Mouse (Mus musculus) lung, postnatal 14 days (tissue): ENCODE data around the gene Tspan18.
A peak's percentile ranks its signal among the peaks of the same experiment; 100 is the strongest.

Experiments used
- DNase-seq: peaks from one replicate; pipeline ENCODE4 v3.0.0; 2021

Gene Tspan18

DNA sequence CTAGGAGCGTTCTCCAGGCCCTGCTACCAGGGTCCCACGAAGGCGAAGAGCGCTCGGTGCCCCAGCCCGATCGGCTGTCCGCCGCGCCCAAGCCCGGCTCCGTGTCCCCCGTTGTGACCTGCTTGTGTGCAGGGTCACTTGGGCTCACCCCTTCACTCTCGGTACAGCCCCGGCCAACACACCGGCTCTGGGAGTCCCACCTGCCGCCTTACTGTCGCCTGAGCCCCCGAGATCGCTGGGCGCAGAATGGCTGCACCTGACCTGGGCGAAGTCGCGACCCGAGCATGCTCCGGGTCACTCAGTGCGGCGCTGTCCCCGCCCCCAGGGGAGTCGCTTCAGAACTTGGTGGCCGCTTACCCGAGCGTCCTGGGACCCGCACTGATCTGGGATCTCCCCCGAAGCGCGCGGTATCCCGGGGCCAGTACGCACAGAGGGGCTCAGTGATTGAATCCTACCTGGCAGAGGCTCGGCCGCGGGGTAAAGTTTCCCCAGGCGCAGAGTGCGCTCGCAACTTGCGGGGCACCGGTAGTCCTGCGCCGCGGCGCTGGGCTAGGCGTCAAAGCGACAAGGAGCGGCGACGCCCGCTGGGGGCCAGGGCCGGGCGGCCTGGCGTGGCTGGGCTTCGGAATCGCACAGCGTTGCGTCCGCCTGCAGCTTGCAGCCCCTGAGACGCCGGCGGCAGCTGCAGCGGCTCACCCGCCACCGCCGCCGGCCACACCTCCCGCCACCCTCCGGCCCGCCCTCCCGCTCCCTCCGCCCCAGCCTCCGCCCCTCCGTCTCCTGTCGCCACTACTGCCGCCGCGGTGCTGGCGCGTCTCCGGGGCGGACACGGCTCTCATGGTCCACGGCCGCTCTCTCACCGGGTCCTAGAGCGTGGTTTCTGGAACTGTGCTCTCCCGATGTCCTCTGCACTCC is at the start of gene Tspan18:
Gene Tspan18, minus strand, starts transcription at position 689 of the 915 bp plus-strand sequence.
- peak; percentile 82 for DNase-seq

DNA sequence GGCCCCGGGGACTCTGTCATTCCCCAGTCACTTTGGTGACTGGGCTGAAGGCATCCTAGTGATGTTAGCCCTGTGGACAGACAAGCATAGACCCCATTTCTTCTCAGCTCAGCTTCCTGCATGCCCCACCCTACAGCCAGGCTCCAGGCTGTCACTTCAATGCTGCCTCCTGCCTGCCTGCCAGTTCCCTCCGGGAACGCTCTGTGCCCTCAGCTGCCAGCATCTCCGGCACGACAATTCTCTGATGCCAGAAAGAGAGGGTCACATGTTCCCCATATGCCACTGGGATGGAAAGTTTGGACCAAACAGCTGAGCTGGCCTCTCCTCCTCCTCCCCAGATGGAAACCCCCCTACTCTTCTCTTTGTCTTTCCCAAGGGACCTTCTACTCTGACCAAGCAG is 49.5 kb upstream of the Tspan18 start:
- peak; percentile 9 for DNase-seq

DNA sequence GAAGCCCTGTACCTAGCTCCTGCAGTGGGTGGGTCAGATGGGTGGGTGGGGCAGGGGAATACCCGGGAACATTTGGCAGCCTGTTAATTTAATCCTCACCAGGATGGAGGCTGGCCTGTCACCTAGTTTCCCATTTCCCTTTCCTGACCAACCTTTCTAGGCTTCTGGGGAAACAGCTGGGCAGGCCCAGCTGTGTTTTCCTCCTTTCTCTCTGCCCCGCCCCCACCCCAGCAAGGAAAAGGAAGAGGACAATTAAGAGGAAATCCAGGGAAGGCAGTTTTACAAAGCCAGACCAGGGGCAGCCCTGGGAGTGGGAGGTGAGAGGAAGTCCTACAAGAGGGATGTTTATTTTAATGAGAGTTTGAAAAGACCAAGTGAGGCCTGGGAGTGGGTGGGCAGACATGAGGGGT is 46.4 kb upstream of the Tspan18 start:
- no peak for DNase-seq

DNA sequence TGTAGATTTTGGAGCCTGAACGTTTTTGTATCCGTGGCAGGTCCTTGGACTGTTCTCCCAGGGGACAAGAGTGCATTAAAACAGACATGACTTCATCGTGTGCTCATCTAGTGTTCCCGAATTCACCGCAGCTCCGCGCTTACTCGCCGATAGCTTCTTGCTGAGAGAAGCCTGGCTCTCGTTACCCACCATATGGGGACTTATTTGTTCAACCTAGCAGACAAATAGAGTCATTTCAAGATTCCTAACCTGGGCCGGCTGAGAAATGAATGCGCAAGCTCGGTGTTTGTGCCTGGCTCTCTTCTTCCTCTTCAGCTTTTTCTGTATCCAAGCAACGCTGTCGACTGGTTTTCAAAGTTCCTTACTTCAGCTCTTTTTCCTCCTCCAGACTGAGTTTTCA is 43.5 kb upstream of the Tspan18 start:
- DNase-seq: no peak

DNA sequence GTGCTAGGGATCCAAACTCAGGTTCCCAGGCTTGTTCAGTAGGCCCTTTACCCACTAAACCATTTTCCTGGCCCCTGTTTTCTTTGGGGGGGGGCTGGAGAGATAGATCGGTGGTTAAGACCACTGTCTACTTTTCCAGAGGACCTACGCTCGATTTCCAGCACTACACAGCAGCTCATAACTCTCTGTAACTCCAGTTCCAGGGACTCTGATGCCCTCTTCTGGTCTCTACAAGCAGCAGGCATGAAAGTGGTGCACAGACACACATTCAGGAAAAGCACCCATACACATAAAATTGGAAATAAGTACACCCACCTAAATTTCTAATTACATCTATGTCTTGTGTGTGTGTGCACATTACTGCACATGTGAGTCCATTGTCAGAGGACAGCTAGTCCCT is 42.9 kb upstream of the Tspan18 start:
- no peak for DNase-seq

DNA sequence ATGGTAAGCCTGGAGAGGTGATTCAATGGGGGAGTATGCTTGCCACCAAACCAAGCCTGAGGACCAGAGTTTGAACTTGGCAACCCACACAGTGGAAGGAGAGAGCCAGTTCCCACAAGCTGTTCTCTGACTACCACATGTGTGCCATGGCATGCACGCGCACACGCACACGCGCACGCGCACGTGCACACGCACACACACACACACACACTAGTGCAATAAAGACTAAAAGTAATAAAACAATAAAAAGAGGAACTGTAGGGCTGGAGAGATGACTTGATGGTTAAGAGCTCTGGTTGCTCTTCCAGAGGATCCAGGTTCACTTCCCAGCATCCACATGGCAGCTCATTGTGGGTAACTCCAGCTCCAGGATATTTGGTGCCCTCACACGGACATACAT is 38.6 kb upstream of the Tspan18 start:
- DNase-seq: no peak

DNA sequence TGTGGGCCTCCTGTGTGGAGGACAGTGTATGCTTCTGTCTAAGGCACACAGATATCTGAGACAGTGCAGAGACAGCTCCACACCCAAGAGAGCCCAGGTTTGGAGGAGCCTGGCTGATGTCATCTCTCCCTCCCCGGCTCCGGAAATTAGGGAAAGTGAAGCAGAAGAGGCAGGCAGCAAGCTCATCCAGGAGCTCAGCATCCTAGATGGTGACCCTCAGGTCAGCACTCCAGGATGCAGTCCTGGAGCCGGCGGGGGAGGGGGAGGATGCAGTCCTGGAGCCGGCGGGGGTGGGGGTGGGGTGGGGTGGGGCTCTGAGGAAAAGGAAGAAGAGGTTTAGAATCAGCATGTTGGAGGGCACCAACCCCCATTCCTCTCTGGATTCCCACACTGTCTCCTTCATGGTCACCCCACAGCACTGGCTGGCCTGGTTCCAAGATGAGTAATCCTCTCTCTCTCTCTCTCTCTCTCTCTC is 37.8 kb upstream of the Tspan18 start:
- DNase-seq: no peak

DNA sequence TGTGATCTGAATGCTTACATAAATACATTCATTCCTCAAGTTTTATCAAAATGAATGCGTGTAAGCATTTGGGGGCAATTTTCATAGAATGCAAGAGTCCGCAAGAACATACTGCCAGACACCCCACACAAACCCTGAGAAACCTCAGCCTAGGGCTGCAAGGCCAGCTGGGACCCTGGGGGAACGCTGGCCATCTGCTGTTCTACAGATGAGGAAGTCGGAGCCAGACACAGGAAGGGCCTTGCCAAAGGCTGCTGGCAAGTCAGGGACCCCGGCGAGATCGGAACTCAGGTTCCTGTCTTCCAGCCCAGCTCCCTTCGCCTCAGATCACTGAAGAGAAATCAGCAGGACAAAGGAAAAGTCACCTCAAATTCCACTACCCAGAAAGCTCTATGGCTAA is 34.6 kb upstream of the Tspan18 start:
- DNase-seq: no peak

DNA sequence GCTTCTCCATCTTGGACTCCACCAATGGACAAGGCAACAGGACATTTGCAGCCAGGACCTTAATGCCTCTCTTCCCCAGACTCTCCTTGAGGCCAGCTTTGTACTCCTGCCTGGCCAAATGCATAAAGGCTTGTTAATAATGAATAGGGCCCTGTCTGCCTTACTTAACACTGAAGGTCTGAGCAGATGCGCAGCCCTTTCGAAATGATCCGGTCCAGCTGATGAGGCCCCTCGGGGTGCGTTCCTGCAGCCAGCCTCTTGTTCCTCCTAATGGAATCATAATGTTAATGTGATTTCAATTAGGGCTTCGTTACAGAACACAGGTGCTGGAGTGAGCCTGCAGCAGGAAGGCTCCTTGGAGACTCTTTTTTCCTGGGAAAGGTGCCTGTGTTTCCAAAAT is 33.7 kb upstream of the Tspan18 start:
- DNase-seq: no peak

DNA sequence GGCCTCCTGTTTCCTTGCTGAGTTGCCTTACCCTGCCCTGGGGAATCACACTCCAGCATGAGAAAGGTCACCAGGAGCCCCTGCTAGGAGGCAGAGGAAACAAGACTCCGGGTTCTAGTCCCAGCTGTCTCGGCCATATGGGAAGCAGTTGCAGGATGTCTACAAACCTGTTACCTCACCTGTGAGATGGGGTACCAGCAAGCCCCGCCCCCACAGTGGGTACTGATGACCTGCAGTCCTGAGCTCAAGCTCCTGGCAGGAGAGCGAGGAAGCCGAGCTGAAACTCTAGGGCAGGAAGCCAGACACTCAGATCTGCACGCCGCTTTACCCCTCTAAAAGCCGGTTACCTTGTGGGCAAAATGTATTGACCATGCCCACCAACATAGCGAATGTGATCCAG is 31.1 kb upstream of the Tspan18 start:
- no peak for DNase-seq

DNA sequence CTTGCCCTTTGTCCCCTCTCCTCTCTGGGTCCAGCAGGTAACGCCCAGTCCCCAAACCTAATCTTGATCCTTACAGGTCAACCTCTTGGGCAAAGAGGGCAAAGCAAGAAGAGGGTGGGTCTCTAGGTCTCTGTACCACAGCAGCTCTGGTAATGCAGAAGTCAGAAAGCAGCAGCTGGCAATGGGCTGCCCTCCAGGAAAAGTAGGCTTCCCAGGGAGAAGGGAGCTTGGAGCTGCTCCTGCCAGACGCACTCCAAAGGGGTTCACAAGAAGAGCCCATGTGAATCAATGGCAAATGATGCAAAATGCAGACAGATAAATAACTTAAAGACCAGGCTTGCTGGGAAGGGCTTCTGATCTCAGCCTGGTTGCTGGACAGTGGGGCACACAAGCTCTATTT is 30.6 kb upstream of the Tspan18 start:
- DNase-seq: no peak

DNA sequence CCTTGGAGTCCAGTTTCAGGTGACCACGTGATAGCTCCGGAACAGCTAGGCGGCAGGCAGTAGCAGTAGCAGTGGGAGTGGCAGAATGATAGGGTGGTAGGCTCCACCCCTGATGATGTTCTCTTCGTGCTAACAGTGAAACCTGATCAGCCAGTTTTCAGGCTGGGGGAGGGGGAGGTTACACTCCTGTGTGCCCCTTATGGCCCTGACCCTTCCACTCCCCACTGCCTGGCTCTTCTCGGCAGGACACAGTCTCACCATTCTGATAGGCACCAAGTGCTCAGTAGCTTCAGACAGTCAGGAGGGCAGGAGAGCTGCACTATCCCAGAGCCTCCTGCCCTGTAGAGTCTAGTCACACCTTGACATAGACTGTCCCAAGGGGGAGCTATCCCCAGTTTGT is 27.1 kb upstream of the Tspan18 start:
- DNase-seq: no peak

DNA sequence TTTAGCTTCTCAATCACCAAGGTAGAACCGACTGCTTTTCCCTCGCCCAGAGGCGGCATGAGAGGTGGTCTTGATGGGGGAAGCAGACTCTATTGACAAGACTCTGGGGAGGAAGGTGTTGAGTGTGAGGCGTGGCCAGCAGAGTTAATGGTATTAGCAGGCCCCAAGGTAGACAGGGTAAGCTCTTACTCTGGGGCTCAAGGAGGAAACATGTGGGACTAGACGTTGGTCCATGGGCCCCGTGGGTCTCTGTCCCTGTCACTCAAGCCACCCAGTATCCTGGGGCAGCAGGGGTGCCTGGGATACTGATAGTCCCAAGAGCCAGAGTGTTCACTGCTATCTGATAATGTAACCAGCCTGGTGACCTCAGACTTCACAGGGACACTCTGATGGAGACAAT is 26.0 kb upstream of the Tspan18 start:
- DNase-seq: no peak

DNA sequence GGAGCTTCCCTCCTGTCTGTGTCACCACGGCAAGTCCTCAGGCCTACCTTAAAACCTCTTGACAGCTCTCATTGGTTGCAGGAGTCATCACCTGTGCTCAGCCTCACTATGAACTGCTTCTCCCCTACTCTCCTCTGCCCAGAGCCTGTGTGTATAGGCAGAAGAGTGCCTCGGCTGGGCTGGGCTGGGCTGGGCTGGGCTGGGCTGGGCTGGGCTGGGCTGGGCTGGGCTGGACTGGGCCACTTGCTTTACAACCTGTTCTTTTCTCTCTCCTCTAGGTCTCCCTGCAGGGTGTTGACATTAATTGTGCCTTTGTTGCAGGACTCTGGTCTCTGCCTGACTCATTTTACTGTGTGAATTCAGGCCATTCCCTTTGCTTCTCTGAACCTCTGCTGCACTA is 23.1 kb upstream of the Tspan18 start:
- no peak for DNase-seq

DNA sequence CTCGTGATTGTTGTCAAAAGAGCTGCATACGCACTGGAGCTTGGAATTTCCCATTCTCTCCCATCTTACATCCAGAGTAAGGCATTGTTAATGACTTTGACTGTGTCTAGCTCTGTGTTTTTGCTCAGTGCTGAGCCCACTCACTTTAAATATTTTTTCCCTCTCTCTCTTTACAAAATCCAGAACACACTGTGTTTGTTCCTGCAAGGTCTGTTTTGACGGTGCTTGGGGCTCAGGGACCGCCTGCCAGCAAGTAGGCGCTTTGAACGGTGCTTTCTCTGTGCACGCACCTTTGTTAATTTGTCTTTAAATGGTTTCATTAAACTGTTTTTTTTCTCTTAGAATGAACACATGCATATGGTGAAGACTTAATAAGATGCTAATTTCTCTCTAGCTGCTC is 21.5 kb upstream of the Tspan18 start:
- DNase-seq: no peak

DNA sequence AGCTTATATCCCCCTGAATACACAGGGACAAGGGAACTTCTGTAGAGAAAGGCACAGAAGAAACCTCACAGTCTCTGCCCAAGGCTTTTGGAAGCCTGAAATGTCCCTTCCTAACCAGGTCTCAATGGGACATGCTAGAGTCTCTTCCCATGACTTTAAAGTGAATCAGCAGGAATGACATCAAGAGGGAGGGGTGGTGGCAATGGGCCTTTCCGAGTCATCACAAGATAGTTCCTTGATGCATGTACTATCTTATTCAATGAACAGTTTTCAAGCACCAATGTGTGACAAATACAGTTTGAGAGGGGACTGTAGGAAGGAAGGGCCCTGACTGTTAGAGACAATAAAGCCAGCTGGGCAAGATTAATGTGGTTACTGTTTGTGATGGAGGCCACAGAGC is 20.3 kb upstream of the Tspan18 start:
- DNase-seq: no peak

DNA sequence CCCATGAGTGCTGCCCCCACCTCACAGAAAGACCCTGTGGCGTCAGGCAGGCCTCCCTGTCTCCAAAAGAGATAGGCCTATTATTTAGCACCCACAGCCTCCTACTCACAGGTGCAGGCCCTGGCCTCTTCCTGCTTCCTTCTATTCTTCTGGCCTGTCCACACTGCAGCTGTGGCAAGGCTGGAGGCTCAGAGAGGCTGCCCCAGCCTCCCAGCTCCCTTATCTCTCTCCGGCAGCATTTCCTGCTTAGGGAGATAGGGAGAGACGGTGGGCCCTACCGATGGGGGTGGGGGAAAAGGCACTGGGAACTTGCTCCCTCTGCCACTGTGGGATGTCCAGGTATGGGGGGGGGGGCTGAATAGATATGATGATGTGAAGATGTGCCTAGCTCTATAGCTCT is 19.4 kb upstream of the Tspan18 start:
- DNase-seq: peak; percentile 54

DNA sequence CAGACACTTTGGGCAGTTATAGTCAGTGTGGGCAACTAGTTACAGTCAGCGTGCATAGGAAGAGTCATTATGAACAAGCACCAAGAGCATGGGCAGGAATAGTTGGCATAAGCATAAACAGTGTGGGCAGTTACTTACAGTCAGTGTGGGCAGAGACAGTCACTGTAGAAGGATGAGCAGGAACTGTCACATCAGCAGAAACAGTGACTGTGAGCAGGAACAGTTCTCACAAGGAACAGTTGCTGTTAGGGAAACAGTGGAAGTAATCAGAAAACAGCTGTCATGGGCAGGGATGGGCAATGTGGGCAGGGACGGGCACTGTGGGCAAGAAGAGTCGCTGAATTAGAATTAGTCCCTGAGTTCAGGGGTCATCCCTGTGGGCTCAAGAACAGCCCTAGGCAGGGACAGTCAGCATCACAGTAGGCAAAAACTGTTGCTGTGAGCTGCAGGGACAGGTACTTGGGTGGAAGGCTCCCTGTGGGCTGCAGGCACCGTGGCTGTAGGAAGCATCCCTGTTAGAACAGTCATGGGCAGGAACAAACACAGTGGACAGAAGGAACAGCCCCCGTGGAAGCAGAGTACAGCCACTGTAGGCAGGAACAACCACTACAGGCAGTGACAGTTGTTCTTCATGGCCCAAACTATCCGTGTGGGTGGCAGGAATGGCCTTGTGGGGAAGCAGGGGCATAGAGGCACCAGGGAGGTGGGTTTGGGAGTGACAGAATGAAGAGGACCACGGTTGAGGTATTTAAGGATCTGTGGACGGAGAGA is 18.8 kb upstream of the Tspan18 start:
- no peak for DNase-seq

DNA sequence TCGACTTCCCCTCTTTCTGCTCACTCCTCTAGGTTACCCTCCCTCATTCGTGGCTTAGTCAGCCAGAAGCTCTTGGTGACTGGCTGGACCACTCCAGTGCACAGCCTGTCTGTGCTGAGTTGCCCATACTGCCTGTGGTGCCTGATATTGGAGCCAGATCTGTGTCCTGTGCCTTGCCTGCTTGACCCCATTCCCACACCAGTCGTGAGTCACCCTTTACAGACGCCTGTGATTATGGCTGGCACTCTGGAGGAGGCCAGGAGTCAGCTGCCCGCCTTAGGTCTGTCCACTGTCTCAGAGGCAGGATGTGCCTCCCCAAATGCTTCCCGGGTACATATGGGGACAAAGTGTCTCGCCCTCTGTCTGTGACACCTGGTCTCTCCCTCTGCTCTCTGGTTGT is 17.0 kb upstream of the Tspan18 start:
- no peak for DNase-seq

DNA sequence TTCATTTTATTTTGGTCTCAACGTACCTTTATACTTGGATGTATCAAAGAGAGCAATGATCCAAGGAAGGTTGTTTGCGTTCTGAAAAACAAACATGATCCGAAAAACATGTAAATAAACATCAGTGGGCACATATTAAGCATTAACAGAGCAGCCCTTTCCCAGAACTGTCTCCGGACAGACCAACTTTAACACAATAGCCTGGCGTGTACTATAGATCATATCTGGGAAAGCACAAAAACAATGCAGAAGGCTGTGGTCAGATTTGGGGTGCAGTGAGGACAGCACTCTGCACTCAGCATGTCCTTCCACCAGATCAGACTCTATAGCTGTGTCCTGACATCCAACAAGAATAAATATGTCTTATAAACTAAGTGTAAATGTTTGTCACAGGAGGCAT is 12.7 kb upstream of the Tspan18 start:
- no peak for DNase-seq

DNA sequence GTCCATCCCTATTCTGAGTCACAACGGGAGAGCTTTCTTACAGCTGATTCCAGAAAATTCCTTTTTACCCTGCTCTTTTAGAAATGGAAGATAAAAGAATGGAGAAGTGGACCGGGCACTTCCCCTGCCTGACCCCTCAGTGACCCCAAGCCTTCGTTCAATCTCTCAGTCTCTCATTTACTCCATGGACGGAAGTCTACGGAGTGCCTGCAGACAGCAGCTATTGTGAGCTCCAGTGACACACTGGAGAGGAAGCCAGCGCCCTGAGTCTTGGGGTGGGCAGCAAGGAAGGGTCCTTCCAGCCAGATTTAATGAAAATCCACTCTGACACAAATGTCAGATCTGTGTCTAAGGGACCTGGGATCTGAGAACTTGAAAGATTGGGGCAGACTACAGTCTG is 12.3 kb upstream of the Tspan18 start:
- DNase-seq: no peak

DNA sequence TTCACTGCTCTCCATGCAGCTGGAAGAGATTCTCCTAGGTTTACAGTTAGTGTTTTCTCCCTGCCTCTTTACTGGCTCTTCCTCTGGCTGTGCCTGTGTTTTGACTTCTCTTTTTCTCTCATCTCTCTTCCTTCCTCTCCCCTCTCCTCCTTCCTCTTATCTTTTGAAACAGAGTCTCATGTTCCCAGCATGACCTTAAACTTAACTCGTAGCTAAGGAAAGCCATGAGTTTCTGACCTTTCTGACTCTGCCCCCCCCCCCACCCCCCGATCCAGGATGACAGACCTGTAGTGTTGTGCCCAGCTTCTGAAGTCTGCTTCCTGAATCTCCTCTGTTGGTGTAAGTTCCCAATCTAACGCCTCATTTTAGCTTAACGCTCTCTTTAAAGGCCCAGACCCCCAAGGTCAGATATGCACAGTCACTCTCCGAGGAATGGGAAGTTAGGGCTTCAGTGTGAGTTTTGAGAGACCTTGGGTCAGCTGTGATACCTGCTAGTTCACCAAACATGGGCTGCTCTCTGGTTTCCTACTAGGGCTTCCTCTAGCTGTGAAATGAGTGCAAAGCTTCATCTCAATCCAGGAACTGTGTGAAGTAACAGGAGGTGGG is 11.5 kb upstream of the Tspan18 start:
- DNase-seq: no peak

DNA sequence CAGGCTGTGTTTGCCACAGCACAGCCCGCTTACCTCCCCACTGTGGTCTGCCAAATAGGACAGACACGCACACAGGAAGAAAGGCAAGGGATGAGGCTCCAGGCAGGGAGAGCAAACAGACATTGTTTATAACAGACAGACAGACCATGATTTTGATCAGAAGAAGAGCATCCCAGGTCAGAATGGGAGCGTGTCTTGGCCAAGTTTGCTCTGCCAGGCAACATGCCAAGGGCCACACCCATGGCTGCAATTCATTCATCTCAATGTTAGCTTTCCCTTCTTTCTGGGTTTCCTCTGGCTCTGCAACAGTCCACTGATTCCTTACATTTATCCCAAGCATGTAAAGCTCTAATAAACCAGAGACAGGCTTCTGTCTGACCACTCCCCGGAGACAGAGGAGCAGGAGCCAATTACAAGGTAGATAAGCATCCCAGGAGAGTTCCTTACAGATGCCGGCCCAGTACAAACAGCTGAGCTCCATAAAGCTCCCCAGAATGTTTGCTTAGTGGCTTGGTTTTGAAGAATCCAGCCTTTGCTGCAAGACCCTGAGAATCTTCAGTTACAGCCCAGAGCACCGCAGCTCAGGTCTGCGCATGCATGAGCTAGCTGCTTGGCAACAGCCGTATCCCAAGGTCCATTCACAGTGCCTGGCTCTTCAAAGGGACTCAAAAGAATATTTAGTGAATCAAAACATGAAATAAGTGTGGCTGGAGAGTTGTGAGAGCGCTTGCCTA is 5.2 kb upstream of the Tspan18 start:
- DNase-seq: peak; percentile 64
